Mouse (Mus musculus) kidney, embryonic 15.5 days (tissue): ENCODE measurements around the gene BC035044. TPM values are rescaled to one million over a fixed set of nuclear protein-coding genes. Genes with fewer than 3 reads are reported as not detected.
"Not testable (repeated sequence)": the region's sequence is repeated elsewhere in the genome, so short reads cannot be mapped to it uniquely, and the experiment has no call there.

Experiments used
- ATAC-seq: fragments of 200-750 bp; cut with Nextera tagmentation; replicated peaks from 2 replicates; pipeline ENCODE4 v1.8.0; 2017; ENCODE audit warnings: moderate TSS enrichment; ENCODE audit not compliant: low FRiP score
- H3K27ac ChIP-seq: fragments of 300-500 bp; sonication (generic); 2 replicates; pipeline ENCODE4 v1.5.1; 2015; ENCODE audit warnings: mild to moderate bottlenecking, inconsistent platforms
- H3K27me3 ChIP-seq: fragments of 300-500 bp; sonication (generic); 2 replicates; pipeline ENCODE4 v1.6.1; 2015; ENCODE audit warnings: inconsistent platforms
- H3K36me3 ChIP-seq: fragments of 300-500 bp; sonication (generic); 2 replicates; pipeline ENCODE4 v1.6.1; 2015; ENCODE audit warnings: inconsistent platforms
- H3K4me1 ChIP-seq: fragments of 300-500 bp; sonication (generic); 2 replicates; pipeline ENCODE4 v1.6.1; 2015; ENCODE audit warnings: inconsistent platforms
- H3K4me2 ChIP-seq: fragments of 300-500 bp; sonication (generic); 2 replicates; pipeline ENCODE4 v1.6.1; 2015; ENCODE audit warnings: moderate library complexity, mild to moderate bottlenecking, inconsistent platforms
- H3K4me3 ChIP-seq: fragments of 300-500 bp; sonication (generic); replicated peaks from 2 replicates; pipeline ENCODE4 v1.5.1; 2015; ENCODE audit warnings: mild to moderate bottlenecking, inconsistent platforms
- H3K9ac ChIP-seq: fragments of 300-500 bp; sonication (generic); 2 replicates; pipeline ENCODE4 v1.6.1; 2015; ENCODE audit warnings: mild to moderate bottlenecking, inconsistent platforms
- H3K9me3 ChIP-seq: fragments of 300-500 bp; sonication (generic); replicated peaks from 2 replicates; pipeline ENCODE4 v1.6.1; 2016; ENCODE audit warnings: inconsistent platforms
- WGBS: fragments of 180-500 bp; shearing (Covaris S2); methylation state at CpG from one replicate; pipeline ENCODE4 v1.1.7; 2015; ENCODE audit warnings: mixed read lengths; 5-methylcytosine and 5-hydroxymethylcytosine counted together
- microRNA-seq: library from miRNA; unstranded; fragments of <30 nt; microRNA quantifications from one replicate; pipeline ENCODE4, GENCODE M21; 2016
- polyA plus RNA-seq: library from polyadenylated mRNA; unstranded; fragments of >200 nt; fragmentation: Nextera tagmentation; extraction: Ambion mirVana; gene quantifications from 2 replicates; pipeline ENCODE4 v1.2.1, GENCODE M21; 2015

BC035044 gene
- polyA plus RNA-seq, 1 experiment from 2014 or later = 0.68 TPM

DNA sequence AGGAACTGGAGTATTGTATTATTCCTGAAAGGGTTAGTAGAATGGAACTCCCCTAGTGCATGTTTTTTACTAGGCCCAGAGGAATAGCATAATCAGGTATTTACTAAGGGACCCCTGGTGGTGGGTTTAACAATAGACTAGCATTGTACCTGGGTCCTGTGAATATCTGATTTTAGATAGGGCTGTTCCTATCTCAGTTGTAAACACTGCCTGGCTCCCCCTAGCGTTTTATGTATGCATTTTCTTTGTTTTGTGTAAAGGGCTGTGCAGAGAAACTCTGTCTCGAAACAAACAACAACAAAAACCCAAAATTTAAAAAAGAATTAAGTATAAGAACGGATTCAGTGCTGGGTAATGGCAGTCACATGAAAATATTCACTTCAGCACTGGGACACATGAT is 83.9 kb downstream of the BC035044 start:
- 77% methylated on average over 3 of the region's 3 CpGs for WGBS
- Histone ChIP-seq H3K4me1 (0 out of 2 replicates have a peak, but pooled peaks cover 2% of the 10 kb centered on the region), H3K27ac (no peak overlapping the region), H3K9ac (no peak overlapping the region), H3K4me3 (no peak overlapping the region), H3K9me3 (no peaks in the 10 kb centered on the region), H3K27me3 (no peaks in the 10 kb centered on the region), H3K36me3 (no peaks in the 10 kb centered on the region), H3K4me2 (no peak overlapping the region)
- no peak for ATAC-seq

DNA sequence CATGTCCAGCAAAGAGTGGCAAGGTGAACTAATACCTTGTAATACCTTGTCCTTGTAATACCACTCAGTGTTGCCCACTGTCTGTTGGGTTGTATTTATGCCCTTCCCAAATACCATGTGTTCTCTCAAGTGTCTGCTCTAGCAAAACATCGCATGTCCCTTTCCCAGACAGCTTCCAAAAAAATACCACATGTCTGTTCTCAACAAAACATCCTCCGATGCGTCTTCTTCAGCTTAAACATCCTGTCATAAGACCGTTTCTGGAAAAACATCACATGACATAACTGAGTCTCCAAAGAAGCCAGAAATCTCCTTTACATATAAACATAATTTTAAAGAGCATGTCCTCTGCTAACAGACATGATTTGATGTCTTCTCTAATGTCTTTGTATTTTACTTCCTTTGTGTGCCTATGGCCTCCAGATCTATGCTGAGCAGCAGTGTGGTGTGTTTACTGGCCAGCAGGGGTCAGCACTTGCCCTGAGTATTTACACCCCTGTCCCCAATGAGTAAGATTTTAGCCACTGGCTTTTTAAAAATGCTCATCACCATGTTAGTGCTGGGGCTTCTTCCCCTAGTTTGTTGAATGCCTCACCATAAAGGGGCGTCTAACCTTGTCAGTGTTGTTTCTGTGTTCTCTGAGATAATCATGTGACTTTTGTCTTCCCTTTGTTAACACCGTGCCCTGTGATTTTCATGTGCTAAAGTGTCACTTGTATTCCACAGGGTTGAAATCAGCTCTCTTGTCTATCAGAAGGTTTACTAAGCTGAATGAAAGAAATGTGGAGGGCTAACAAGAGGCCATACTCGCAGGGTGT is 85.9 kb downstream of the BC035044 start:
- not testable (repeated sequence) for H3K36me3 ChIP-seq

DNA sequence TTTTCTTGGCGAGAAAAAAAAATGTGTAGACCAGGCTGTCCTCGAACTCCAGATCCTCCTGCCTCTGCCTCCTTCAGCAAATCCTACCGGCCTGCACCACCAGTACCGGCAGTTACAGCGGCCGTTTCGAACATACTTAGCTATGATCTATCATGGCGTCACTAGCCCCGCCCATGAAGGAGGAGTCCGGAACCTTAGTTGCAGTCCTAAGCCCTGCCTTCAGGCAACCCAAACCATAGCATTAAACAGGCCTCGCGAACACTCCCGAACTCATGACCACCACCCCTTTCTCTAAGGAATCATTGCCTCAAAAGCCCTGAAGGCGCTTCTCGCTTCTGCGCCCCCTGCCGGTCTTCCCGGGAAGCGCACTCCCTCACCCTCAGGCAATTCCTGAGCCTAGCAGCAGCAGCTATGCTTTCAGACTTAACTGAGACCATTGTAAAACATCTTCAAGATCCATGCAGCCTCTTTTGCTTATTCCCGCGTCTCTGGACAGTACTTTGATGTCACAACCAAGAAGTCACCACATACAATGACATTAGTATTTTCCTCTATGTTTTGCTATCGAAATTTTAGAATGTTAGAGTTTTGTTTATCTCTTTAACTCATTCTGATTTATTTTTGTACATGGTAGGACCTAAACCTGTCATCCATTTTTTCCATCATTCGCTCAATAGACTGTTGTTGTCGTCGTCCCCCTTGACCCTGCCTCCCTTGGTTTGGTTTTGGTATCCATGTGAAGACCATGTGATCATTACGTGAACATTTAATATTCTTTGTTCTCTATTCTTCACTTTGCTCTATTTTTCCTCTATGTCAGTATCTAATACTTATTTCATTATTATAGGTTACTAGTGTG is 87.7 kb downstream of the BC035044 start:
- peak overlapping the region; percentile 78; the same call in 1 of the 2 replicates for H3K27ac ChIP-seq
- peak overlapping the region; percentile 53 for H3K4me3 ChIP-seq
- H3K4me2 ChIP-seq = peak overlapping the region; percentile 67
- H3K9me3 ChIP-seq = no peaks in the 10 kb centered on the region
- H3K9ac ChIP-seq = peak overlapping the region; percentile 46; the same call in 1 of the 2 replicates
- H3K27me3 ChIP-seq = no peaks in the 10 kb centered on the region
- H3K4me1 ChIP-seq = peaks cover 8% of the 10 kb centered on the region
- peak; percentile 93 for ATAC-seq
- no peaks in the 10 kb centered on the region for H3K36me3 ChIP-seq
- 5% methylated on average over 26 of the region's 26 CpGs for WGBS

More for the DNA sequence above, 85.9 kb downstream of the BC035044 start:
- ATAC-seq, H3K27me3 ChIP-seq, H3K4me3 ChIP-seq, H3K4me2 ChIP-seq, H3K4me1 ChIP-seq, H3K9me3 ChIP-seq, H3K9ac ChIP-seq, H3K27ac ChIP-seq: not testable (repeated sequence)
- 66% methylated on average over 7 of the region's 7 CpGs for WGBS

DNA sequence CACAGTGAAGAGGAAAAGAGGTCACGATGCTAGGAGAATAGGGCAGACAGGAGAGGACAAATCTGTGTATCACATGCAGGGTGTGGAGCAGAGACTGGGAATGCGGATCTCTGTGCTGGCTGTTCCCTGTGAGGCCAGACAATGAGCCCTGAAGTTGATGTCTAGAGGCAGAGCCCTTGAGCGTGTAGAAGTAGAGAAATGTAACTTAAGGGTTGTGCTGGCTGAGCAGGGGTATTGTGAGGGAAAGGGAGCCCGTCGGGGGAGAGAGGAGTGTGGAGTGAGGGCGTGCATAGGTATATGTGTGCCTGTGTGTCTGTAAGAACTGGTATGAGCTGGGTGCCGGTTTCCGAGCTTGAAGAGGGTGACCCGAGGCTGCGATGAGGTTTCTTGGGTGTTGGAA is 88.4 kb downstream of the BC035044 start:
- H3K4me1 ChIP-seq = peaks cover 13% of the 10 kb centered on the region
- H3K9me3 ChIP-seq = no peaks in the 10 kb centered on the region
- peak overlapping the region; percentile 53 for H3K4me3 ChIP-seq
- H3K36me3 ChIP-seq = no peaks in the 10 kb centered on the region
- 10% methylated on average over 10 of the region's 10 CpGs for WGBS
- H3K27me3 ChIP-seq = no peaks in the 10 kb centered on the region
- H3K27ac ChIP-seq = peak overlapping the region; percentile 78
- ATAC-seq = peak; percentile 50
- peak overlapping the region; percentile 46 for H3K9ac ChIP-seq
- peak overlapping the region; percentile 67 for H3K4me2 ChIP-seq

DNA sequence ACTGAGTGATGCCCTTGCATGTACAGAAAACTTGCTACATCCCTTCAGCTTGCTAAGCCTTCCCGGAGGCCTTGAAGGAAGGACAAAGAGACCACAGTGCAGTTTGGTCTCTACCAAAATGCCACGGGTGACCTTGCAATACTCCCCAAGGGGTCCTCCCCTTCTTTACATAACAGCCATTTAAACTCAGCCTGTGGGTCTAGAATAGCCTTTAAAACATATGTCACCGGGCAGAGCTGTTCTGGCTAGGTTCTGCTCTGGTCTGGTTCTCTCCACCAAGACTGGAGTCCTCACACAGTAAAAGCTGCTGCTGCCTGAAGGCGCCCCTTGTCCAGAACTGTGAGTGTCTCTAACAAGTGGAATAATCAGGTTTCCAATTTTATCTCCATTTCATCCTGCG is 90.2 kb downstream of the BC035044 start:
- H3K36me3 ChIP-seq, ATAC-seq, H3K4me3 ChIP-seq, H3K9me3 ChIP-seq, H3K9ac ChIP-seq, H3K4me2 ChIP-seq, H3K27me3 ChIP-seq, H3K27ac ChIP-seq: not testable (repeated sequence)
- peaks cover 13% of the 10 kb centered on the region for H3K4me1 ChIP-seq
- WGBS = 79% methylated on average over 5 of the region's 5 CpGs

DNA sequence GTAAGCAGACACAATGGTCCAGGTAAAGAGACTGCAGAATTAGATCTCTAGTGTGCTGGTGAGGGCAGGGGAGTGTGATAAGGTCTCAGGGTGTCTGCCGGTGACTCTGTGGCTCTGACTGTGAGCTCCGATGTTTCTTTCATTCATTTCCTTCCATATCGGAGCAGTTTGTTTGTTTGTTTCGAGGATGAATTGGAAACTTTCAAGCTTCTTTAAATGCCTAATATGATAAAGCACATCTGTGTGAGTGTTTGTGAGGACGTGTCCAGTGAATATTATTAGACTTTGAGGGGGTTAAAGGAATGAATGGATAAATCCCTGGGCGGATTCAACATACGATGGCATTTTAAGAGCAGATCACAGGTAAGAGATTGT is 91.0 kb downstream of the BC035044 start:
- H3K9me3 ChIP-seq = no peaks in the 10 kb centered on the region
- 19% methylated on average over 7 of the region's 7 CpGs for WGBS
- H3K27me3 ChIP-seq = no peaks in the 10 kb centered on the region
- peak overlapping the region; percentile 41; the same call in 1 of the 2 replicates for H3K27ac ChIP-seq
- peak overlapping the region; percentile 68 for H3K4me3 ChIP-seq
- H3K4me1 ChIP-seq = peaks cover 13% of the 10 kb centered on the region
- H3K36me3 ChIP-seq = no peaks in the 10 kb centered on the region
- H3K9ac ChIP-seq = 0 out of 2 replicates have a peak overlapping the region, but pooled peaks have one; percentile 26
- H3K4me2 ChIP-seq = peak overlapping the region; percentile 65
- no peak for ATAC-seq

DNA sequence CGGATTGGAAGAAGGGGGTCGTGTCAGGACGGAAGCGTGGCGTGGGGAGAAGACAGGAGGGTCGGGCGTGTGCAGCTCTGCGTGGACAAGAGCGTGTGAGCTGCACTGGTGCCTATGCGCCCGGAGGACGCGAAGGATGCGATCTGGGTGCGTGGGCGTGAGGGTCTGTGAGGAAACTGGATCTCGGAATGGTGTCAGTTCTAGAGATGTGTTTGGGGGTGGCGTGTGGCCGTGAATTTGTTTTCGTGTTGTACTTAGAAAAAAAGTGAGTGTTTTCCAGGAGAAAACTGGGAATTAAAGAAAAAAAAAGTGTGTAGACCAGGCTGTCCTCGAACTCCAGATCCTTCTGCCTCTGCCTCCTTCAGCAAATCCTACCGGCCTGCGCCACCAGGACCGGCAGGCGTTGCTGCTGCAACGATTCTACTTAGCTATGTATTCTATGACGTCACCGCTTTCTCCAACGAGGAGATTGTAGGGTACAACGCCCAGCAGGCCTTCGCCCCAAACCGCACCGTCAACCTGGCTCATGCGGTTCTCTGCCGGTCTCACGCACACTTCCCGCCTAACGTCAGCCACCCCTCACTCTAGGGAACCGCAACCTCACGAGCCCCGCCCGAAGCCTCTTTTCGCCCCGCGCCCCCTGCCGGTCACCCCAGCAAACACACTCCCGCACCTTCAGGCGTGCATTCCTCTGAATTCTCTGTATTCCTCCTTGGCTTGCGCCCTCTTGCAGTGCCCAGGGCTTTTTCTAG is 91.6 kb downstream of the BC035044 start:
- WGBS = under 1% methylated on average over 49 of the region's 49 CpGs
- ATAC-seq = peak; percentile 71
- H3K36me3 ChIP-seq, H3K9me3 ChIP-seq, H3K27me3 ChIP-seq: not testable (repeated sequence)
- peak overlapping the region; percentile 68 for H3K4me3 ChIP-seq
- peak overlapping the region; percentile 65 for H3K4me2 ChIP-seq
- peak overlapping the region; percentile 92 for H3K27ac ChIP-seq
- H3K4me1 ChIP-seq = peaks cover 13% of the 10 kb centered on the region
- peak overlapping the region; percentile 64 for H3K9ac ChIP-seq

Small RNAs within 50 kb of the gene (microRNA-seq; reads per million reads assigned to microRNA genes)
- not detected for gene Gm27336

Other genes starting within 250 kb of the BC035044 start
- gene Clec2h, start 228.7 kb downstream of the BC035044 start, polyA plus RNA-seq = 0.37 TPM in 1 of 2 replicates, not detected in the other
- not detected in 2 replicates for gene Klrb1, start 168.1 kb downstream of the BC035044 start, polyA plus RNA-seq
- gene Klrb1c, start 101.9 kb downstream of the BC035044 start, polyA plus RNA-seq = 0.17 and 0.22 TPM in 2 replicates
- gene Gm44511, start 64.8 kb downstream of the BC035044 start, polyA plus RNA-seq = not detected in 2 replicates
- 0.09 TPM in 1 of 2 replicates, not detected in the other for gene Klrb1b, start 64.8 kb downstream of the BC035044 start, polyA plus RNA-seq
- 0.15 and 0.16 TPM in 2 replicates for gene Clec2i, start 3.5 kb downstream of the BC035044 start, polyA plus RNA-seq
- 0.06 TPM in 1 of 2 replicates, not detected in the other for gene Clec2g, start 43.3 kb upstream of the BC035044 start, polyA plus RNA-seq
- gene Klrb1f, start 154.8 kb upstream of the BC035044 start, polyA plus RNA-seq = 0.26 and 0.29 TPM in 2 replicates
- gene Clec2e, start 209.8 kb upstream of the BC035044 start, polyA plus RNA-seq = 0.06 TPM in 1 of 2 replicates, not detected in the other